Mouse (Mus musculus) neutrophil, adult 5-6 weeks (primary cell): ENCODE measurements at regions not wholly inside any gene's neighbourhood (a gene's known extent, or its start where the extent isn't known, plus 50 kb on each side); places are given as distances from the start of the nearest gene placed in this dataset.

ENCODE experiments used
- ATAC-seq: fragments of 151-379, 151-347 bp; 2 replicates; pipeline ENCODE4 v1.8.0; 2017; ENCODE audit warnings: mild to moderate bottlenecking, moderate TSS enrichment; ENCODE audit not compliant: insufficient number of reproducible peaks, poor library complexity, low FRiP score, severe bottlenecking; ENCODE audit errors: extremely low read depth

GRCm38 (mm10) chr3:19747361-19747760 is 118.9 kb upstream of the 1700064H15Rik start:
- no peak for ATAC-seq

GRCm38 (mm10) chr3:19751946-19752345 is 123.5 kb upstream of the 1700064H15Rik start:
- no peak for ATAC-seq

DNA sequence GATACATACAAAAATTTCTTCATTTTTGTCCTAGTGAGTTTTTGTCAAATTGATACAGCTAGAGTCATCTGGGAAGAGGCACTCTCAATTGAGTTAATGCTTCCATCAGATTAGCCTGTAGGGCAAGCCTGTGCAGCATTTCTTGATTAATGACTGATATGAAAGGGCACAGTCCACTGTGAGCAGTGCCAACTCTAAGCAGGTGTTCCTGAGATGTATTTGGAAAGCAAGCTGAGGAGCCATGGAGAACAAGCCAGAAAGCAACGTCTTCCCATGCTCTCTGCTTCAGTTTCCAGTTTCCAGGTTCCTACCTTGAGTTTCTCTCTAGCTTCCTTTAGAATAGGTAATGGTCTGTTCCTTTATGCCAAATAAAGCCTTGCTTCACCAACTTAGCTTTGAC is 125.5 kb upstream of the 1700064H15Rik start:
- ATAC-seq, result no peak

DNA sequence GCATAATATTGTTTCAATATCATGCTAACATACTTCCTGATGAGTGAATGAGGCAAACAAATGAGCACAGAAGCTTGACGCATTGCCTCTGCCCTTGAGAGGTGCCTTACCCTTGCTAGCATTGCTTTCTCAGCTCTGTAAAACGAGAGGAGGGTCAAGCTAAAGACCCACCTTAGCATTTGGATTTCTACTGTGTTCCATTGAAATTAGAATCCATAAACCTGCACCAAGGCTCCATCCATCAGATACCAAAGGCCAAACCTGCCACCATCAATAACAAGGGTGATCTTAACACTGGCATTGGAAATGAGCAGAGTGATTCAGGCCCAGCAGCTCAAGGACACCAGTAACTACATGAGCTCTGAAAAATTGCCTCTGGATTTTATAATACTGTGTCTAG is 126.2 kb upstream of the 1700064H15Rik start:
- no peak for ATAC-seq

DNA sequence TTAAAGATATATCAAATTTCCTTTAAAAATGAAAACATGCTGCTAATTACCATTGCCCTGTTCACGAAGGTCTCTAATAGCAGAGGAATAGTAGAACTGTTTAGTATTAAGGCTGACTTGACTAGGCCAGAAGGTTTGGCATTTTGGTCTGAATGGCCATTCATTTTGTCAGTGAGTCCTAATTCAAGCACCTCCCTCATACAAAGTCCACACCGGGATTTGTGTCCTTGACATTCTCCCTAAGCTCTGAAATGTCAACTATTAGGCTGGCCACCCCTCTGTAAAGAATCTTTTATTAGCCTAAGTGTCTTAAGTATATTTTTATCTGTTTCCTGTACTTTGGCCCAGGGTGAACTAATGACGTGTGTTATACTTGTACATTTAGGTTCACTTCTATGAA is 126.7 kb upstream of the 1700064H15Rik start:
- ATAC-seq, result no peak

DNA sequence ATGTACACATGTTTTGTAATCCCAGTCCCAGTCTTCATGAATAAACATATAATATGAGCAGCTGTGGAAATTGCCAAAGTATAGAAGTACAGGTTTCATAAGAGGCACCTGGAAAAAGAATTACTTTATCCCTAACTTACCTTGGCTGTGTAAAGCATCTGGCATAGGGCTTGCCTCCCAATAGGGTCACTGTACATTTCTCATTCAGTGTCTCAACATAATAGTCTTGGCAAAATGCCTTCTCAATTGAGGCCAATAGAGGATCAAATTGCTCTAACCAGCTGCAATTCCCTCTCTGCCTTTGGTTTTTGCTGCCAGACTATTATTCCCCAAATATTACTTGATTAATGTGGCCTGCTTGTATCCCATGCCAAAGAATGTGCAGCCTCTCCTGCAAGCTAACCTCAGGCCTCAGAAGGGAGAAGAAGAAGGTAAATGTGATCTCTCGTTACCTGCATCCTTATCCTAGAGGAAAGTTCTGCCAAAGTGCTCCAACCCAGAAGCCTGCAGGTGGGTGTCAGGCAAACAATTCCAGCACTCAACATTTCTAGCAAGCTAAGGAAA is 158.2 kb upstream of the Cp start:
- ATAC-seq, result no peak

- no peak for ATAC-seq
Measured at GRCm38 (mm10) chr3:19810034-19810433, 146.8 kb upstream of the Cp start.

DNA sequence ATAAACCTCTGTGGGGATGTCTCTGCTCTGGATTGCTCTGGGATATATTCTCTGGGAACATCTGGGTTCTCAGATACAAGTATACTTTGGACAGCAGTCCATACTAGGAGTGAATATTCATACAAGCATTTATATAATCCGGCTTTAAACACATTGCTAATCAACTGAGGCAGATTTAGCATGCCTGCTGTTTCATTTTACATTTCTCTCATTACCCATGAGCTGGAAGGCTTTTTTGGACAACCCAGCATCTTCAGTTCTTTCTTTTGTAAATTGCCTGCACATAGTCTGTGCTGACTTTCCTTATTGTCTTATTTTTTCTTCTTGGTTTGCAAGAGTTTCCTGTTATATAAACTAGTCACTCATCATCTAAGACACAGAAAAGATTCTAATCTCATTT is 131.9 kb upstream of the Cp start:
- no peak for ATAC-seq

GRCm38 (mm10) chr3:19828518-19829246 is 128.2 kb upstream of the Cp start:
- ATAC-seq, result no peak

DNA sequence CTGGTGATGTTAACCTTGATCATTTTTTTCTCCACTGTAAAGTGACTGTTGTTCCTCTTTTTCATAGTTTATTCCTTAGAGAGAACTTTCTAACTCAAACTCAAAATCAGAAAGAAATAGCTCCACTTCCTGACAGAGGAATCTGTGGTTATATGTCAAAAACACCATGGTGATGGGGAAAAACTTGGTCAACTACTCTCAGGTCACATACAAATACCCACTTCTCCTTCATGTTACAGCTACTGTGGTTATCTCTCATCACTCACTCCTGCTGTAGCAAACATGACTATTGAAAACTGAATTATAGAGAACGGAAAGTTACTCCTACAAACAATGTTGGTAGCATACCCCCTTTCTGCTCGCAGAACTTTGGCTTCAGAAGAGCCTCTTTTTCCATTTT is 127.1 kb upstream of the Cp start:
- no peak for ATAC-seq

GRCm38 (mm10) chr3:19848031-19848735 is 108.7 kb upstream of the Cp start:
- no peak for ATAC-seq

- ATAC-seq, result no peak
Measured at GRCm38 (mm10) chr3:19848736-19849269, 108.1 kb upstream of the Cp start.

- ATAC-seq, result no peak
Measured at GRCm38 (mm10) chr3:19882623-19883022, 74.2 kb upstream of the Cp start.

DNA sequence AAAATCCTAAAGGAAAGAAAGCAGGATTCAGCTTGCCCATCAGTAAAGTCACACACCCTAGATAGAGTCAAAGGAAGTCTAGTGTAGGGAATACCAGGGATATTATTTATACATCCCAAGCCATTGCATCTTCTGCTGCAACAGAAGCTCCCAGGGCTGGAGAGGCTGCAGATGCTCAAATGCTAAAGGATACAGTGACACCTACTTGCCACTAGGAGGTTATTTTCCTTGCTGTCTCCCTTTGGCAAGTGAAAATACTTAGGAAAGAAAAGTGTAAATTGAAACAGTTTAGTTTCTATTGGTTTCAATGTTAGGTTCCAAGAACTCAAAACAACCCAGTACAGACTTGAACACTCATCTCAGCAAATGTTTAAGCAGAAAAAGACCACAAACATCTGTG is 68.4 kb upstream of the Cp start:
- ATAC-seq, result no peak

- ATAC-seq, result no peak
Measured at GRCm38 (mm10) chr3:19894258-19894629, 62.6 kb upstream of the Cp start.

DNA sequence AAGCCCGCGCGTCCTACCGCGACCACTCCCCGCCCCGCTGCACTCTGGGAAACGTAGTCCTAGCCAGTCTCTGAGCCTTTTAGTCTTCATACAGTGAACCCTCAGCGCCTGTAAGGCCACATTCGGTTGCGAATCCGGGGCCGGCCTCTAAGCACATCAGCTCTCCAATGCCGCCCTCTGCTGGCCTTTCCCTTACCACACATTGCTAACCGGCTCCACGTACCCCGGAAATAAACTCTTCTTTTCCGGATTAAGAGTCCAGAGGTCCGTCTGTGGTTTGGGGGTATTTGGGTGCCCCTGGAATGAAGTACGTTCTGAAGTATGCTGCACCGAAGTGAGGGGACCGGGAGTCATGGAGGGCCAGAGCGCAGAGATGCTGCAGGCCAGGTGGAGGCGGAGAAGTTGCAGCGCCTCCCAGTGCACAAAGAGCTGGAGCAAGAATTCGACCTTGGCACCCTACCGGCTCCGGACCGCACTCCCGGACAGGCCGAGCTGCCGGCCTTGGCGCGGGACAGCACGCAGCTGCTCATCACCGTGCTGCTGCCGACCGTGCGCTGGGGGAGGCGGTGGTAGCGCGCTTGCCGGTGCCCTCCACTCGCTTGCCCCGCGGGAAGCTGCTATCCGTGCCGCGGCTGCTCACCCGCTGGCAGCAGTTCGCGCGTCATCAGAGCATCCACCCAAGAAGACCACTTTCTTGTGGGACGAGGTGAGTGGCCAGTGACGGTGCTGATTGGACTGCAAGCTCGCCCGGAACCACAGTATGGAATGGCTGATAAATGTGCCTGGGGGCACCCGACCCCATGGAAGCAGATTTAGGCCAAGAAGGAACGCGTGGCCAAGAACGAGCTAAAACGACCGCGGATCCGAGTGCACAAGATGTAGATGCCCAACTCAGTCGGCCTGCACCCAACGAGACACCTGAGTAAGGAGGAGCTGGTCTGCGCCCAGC is 62.0 kb upstream of the Cp start:
- ATAC-seq, result peak; percentile 97

DNA sequence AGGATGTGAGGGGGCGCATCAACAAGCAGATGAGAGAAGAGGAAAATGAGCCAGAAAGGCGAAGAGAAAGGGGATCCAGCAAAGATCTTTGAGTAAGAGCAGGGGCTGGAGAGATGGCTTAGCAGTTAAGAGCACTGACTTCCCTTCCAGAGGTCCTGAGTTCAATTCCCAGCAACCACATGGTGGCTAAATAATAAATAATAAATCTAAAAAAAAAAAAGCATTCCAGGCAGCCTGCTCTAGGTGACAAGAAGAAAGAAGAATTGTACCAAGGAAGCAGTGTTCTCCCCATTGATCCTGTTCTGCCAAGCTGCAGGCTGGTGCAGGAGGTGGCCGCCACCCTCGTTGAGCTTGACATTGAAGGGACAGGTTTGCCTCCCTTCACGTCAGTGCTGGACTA is 61.1 kb upstream of the Cp start:
- no peak for ATAC-seq

- ATAC-seq, result no peak
Measured at GRCm38 (mm10) chr3:19897140-19897539, 59.7 kb upstream of the Cp start.

DNA sequence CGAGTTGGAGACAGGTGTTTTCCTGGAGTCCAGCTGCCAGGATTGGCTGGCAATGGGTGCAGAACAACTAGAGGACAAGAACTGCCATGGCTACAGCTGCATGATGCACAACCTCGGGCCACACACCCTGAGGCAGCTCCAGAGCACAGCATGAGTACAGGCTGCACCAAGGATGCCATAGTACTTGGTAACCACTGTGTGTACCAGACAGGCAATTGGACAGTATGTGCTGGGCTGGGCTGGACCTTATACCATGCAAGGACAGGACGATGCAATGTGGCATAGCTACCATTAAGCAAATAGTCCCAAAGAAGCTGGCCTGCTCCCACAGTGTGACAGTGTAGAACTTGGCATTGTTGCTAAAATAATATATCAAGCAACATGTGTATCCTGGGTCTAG is 54.6 kb upstream of the Cp start:
- ATAC-seq, result no peak
